ENCODE assay signal across 8 mouse cellular contexts in genomic region chr3:104992709-104993388, GRCm38 (mm10). TPM values are rescaled to one million over a fixed set of nuclear protein-coding genes. Genes with fewer than 3 reads are reported as not detected.
DNase-seq lines count a peak whose midpoint lies in the region; ATAC-seq and TF ChIP-seq lines count a peak whose summit lies in the region.

No protein-coding gene starts in this region.

- ATAC-seq in lung, embryonic 16.5 days (ENCODE audit: low read depth): peak; percentile 66

- peak; percentile 95 for TF ChIP-seq CTCF in thymus, adult 2 months (IDR thresholded peaks at IDR 0.05; ENCODE audit: borderline replicate concordance, control insufficient read depth, extremely low read depth, insufficient read depth, low read length, poor library complexity)

- no peaks in the 10 kb centered on the region for H3K27me3 ChIP-seq in hindbrain, embryonic 10.5 days (ENCODE audit: insufficient read depth, poor library complexity, severe bottlenecking)
- no peaks in the 10 kb centered on the region for H3K27me3 ChIP-seq in lung, embryonic 16.5 days (ENCODE audit: control insufficient read depth, insufficient read depth, low read depth, low read length)
- H3K27me3 ChIP-seq in thymus, adult 2 months (ENCODE audit: control insufficient read depth, insufficient read depth, low read length): no peaks in the 10 kb centered on the region

- TF ChIP-seq POLR2A in thymus, adult 2 months (IDR thresholded peaks at IDR 0.05; ENCODE audit: control insufficient read depth, extremely low read depth, insufficient read depth, low read length, poor library complexity): no peak

- H3K9ac ChIP-seq in lung, embryonic 16.5 days (ENCODE audit: low read length): peak overlapping the region; percentile 33

- no peaks in the 10 kb centered on the region for H3K9me3 ChIP-seq in hindbrain, embryonic 10.5 days
- no peaks in the 10 kb centered on the region for H3K9me3 ChIP-seq in lung, embryonic 16.5 days (ENCODE audit: control insufficient read depth, low read length)

- H3K4me3 ChIP-seq in hindbrain, embryonic 10.5 days: no peak overlapping the region
- H3K4me3 ChIP-seq in lung, embryonic 16.5 days (ENCODE audit: low read length): 0 out of 2 replicates have a peak overlapping the region, but pooled peaks have one; percentile 12
- H3K4me3 ChIP-seq in thymus, adult 2 months (ENCODE audit: control insufficient read depth, insufficient read depth, low read length): no peak overlapping the region

- 15% methylated on average over 23 of the region's 23 CpGs for WGBS in hindbrain, embryonic 10.5 days
- 10% methylated on average over 23 of the region's 23 CpGs for WGBS in lung, embryonic 16.5 days
- WGBS in thymus, adult 2 months: 13% methylated on average over 23 of the region's 23 CpGs

- H3K36me3 ChIP-seq in hindbrain, embryonic 10.5 days: no peaks in the 10 kb centered on the region
- H3K36me3 ChIP-seq in lung, embryonic 16.5 days (ENCODE audit: control insufficient read depth, insufficient read depth, low read length): no peaks in the 10 kb centered on the region
- H3K36me3 ChIP-seq in thymus, adult 2 months (ENCODE audit: control insufficient read depth, insufficient read depth, low read length): no peaks in the 10 kb centered on the region

- DNase-seq in Muller cell, postnatal 12 days (ENCODE audit: inconsistent ontology term): peak; percentile 92
- peak; percentile 85 for DNase-seq in cerebellum, adult 9-11 months
- peak; percentile 67 to 97 for DNase-seq in frontal cortex, adult 2 months (ENCODE audit: extremely low spot score in 1 of 2, low spot score in 1 of 2)
- DNase-seq in hindbrain, embryonic 10.5 days (ENCODE audit: low spot score): peak; percentile 85
- DNase-seq in layer of hippocampus, adult 9-10 months (ENCODE audit: low spot score): peak; percentile 84
- DNase-seq in ovary, adult 18-20 months (ENCODE audit: low spot score): peak; percentile 72
- DNase-seq in thymus, adult 2 months: peak; percentile 85

- H3K27ac ChIP-seq in hindbrain, embryonic 10.5 days: no peak overlapping the region
- peak overlapping the region; percentile 10; the same call in 1 of the 2 replicates for H3K27ac ChIP-seq in lung, embryonic 16.5 days (ENCODE audit: low read length)
- no peak overlapping the region for H3K27ac ChIP-seq in thymus, adult 2 months (ENCODE audit: control insufficient read depth, insufficient read depth, low read length)

- peak overlapping the region; percentile 35 for H3K4me2 ChIP-seq in lung, embryonic 16.5 days (ENCODE audit: low read depth, low read length)

- peaks cover 20% of the 10 kb centered on the region for H3K4me1 ChIP-seq in hindbrain, embryonic 10.5 days (replicated peaks)
- peaks cover 31% of the 10 kb centered on the region for H3K4me1 ChIP-seq in lung, embryonic 16.5 days (replicated peaks; ENCODE audit: control insufficient read depth, insufficient read depth, low read length)
- H3K4me1 ChIP-seq in thymus, adult 2 months (replicated peaks; ENCODE audit: control insufficient read depth, insufficient read depth, low read length): no peaks in the 10 kb centered on the region

RNA-seq across cellular contexts. Expression of gene Wnt2b, which starts 31.1 kb away (rescaled TPM):
- 0.40 and 0.58 TPM in 2 replicates for polyA plus RNA-seq in frontal cortex, adult 2 months (2012; rRNA removed)
- 1.3 and 1.7 TPM in 2 replicates for polyA plus RNA-seq in hindbrain, embryonic 10.5 days (2016; fragmentation: Nextera tagmentation; extraction: Ambion mirVana)
- 1.0 and 1.3 TPM in 2 replicates for polyA plus RNA-seq in lung, embryonic 16.5 days (2015; fragmentation: Nextera tagmentation; extraction: Ambion mirVana)
- polyA plus RNA-seq in thymus, adult 2 months (2012; rRNA removed): 0.89 and 1.2 TPM in 2 replicates
